Mouse (Mus musculus) liver, embryonic 14.5 days (tissue): ENCODE data around the gene Dock2. TPM values are rescaled to one million over a fixed set of nuclear protein-coding genes. Genes with fewer than 3 reads are reported as not detected.

Source experiments
- ATAC-seq: fragments of 200-750 bp; cut with Nextera tagmentation; 2 replicates; pipeline ENCODE4 v1.8.0; 2017; ENCODE audit warnings: moderate number of reproducible peaks, mild to moderate bottlenecking, moderate library complexity; ENCODE audit not compliant: insufficient read depth
- DNase-seq, 3 experiments: peaks; one replicate each; pipeline ENCODE4 v3.0.0-alpha.2; 2012 to 2013; ENCODE audit warnings: low read depth in 3 of 3, low spot score in 3 of 3
- H3K27ac ChIP-seq: fragments of 300-500 bp; sonication (generic); 2 replicates; pipeline ENCODE4 v1.5.1; 2014; ENCODE audit warnings: moderate library complexity, mild to moderate bottlenecking, control low read depth, inconsistent platforms
- H3K27me3 ChIP-seq: fragments of 300-500 bp; sonication (generic); 2 replicates; pipeline ENCODE4 v1.6.1; 2014; ENCODE audit warnings: mild to moderate bottlenecking, low read length, moderate library complexity; ENCODE audit not compliant: control insufficient read depth, insufficient read depth
- H3K36me3 ChIP-seq: fragments of 300-500 bp; sonication (generic); replicated peaks from 2 replicates; pipeline ENCODE4 v1.6.1; 2014; ENCODE audit warnings: low read depth; ENCODE audit not compliant: control insufficient read depth, insufficient read depth
- H3K4me1 ChIP-seq, 2 experiments: fragments of 200-500 bp in 1 of 2; fragments of 300-500 bp in 1 of 2; sonication (generic) in 1 of 2; replicated peaks; 2 replicates each; pipeline ENCODE4 v1.6.1; 2012 to 2014; ENCODE audit warnings: antibody characterized with exemption in 1 of 2, inconsistent platforms in 1 of 2, low read length in 1 of 2; ENCODE audit not compliant: control insufficient read depth in 2 of 2, insufficient read depth in 2 of 2
- H3K4me2 ChIP-seq: fragments of 300-500 bp; sonication (generic); 2 replicates; pipeline ENCODE4 v1.6.1; 2014; ENCODE audit warnings: low read depth, mild to moderate bottlenecking, control low read depth, moderate library complexity
- H3K4me3 ChIP-seq, 2 experiments: fragments of 200-500 bp in 1 of 2; fragments of 300-500 bp in 1 of 2; sonication (generic) in 1 of 2; 2 replicates each; pipeline ENCODE4 v1.5.1; 2012 to 2014; ENCODE audit warnings: low read depth in 2 of 2, low read length in 2 of 2, mild to moderate bottlenecking in 2 of 2, control low read depth in 1 of 2, inconsistent platforms in 1 of 2, moderate library complexity in 1 of 2; ENCODE audit not compliant: insufficient read depth in 1 of 2
- H3K9ac ChIP-seq: fragments of 300-500 bp; sonication (generic); replicated peaks from 2 replicates; pipeline ENCODE4 v1.6.1; 2014; ENCODE audit warnings: mild to moderate bottlenecking, control low read depth, moderate library complexity
- H3K9me3 ChIP-seq: fragments of 300-500 bp; sonication (generic); 2 replicates; pipeline ENCODE4 v1.6.1; 2016; ENCODE audit warnings: low read length, mixed read lengths; ENCODE audit not compliant: control insufficient read depth
- CTCF ChIP-seq: IDR thresholded peaks from 2 replicates; pipeline ENCODE4 v1.5.1; 2016; ENCODE audit warnings: antibody characterized with exemption, low read depth, control low read depth
- EP300 ChIP-seq: IDR thresholded peaks from 2 replicates; pipeline ENCODE4 v1.6.1; 2016; ENCODE audit warnings: antibody characterized with exemption, low read depth
- WGBS: fragments of 180-500 bp; shearing (Covaris S2); extraction: QIAGEN DNeasy Blood & Tissue Kit; methylation state at CpG from one replicate; pipeline ENCODE4 v1.1.7; 2014; ENCODE audit not compliant: insufficient replicate concordance; 5-methylcytosine and 5-hydroxymethylcytosine counted together
- polyA plus RNA-seq, 2 experiments: library from polyadenylated mRNA; depleted of rRNA in 1 of 2; stranded (reverse) in 1 of 2; unstranded in 1 of 2; fragments of >200 nt; fragmentation: Nextera tagmentation in 1 of 2; extraction: Ambion mirVana in 1 of 2; gene quantifications; 2 replicates each; pipeline versions ENCODE4 v1.2.1 to v1.2.3; 2012 to 2014

The Dock2 gene
- polyA plus RNA-seq, 2 experiments, result 2.1 to 2.6 TPM

DNA sequence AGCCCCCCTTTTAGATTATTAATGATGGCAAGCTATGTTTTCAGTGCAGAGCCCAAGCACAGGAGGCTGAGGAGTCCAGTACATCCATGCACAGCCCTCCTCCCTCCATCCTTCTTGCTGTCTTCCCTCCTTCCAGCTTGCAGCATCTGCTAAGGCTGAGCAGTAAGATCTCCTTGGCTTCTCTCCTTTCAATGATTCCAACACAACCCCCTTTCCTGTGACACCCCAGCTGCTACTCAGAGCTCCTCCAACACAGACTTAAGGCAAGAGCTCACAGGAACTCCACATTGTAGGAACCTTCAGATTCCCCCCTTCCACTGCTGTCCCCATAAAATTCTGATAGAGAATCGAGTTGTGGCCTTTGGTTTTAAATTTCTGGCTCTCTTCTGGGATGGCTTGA is 580.9 kb downstream of the Dock2 start:
- no peak overlapping the region for H3K27ac ChIP-seq
- WGBS, result 23% methylated on average over 1 of the region's 1 CpGs
- no peak overlapping the region for H3K9ac ChIP-seq
- no peaks in the 10 kb centered on the region for H3K9me3 ChIP-seq
- no peak for DNase-seq
- H3K4me1 ChIP-seq, result no peaks in the 10 kb centered on the region
- no peaks in the 10 kb centered on the region for H3K27me3 ChIP-seq
- no peak overlapping the region for H3K4me2 ChIP-seq
- H3K36me3 ChIP-seq, result no peaks in the 10 kb centered on the region
- no peak overlapping the region for H3K4me3 ChIP-seq
- TF ChIP-seq CTCF (no peak), EP300 (no peak)
- ATAC-seq, result no peak

DNA sequence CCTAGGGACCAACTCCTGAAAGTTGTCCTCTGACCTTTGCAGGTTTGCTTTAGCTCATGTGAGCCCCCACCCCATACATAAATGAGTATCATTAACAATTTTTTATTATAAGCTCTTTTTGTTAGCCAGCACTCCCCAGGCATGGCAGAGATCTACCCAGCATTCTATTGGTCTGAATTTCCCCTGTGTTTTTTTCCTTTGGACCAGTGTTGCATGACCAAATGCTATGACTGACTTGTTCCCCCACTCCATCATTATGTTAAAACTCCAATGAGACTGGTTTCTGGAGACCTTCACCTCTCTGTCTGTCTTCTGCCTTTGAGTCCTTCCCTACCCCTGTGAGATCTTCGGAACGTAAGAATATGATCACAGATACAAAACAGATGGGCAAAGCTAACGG is 588.5 kb downstream of the Dock2 start:
- whole genome bisulfite sequencing, result 79% methylated on average over 3 of the region's 3 CpGs
- ATAC-seq (no peak), DNase-seq (no peak)
- Histone ChIP-seq H3K9me3 (no peaks in the 10 kb centered on the region), H3K36me3 (no peaks in the 10 kb centered on the region), H3K9ac (no peak overlapping the region), H3K27ac (no peak overlapping the region), H3K4me2 (no peak overlapping the region), H3K4me3 (no peak overlapping the region), H3K4me1 (no peaks in the 10 kb centered on the region), H3K27me3 (no peaks in the 10 kb centered on the region)
- no peak for TF ChIP-seq CTCF
- no peak for TF ChIP-seq EP300

DNA sequence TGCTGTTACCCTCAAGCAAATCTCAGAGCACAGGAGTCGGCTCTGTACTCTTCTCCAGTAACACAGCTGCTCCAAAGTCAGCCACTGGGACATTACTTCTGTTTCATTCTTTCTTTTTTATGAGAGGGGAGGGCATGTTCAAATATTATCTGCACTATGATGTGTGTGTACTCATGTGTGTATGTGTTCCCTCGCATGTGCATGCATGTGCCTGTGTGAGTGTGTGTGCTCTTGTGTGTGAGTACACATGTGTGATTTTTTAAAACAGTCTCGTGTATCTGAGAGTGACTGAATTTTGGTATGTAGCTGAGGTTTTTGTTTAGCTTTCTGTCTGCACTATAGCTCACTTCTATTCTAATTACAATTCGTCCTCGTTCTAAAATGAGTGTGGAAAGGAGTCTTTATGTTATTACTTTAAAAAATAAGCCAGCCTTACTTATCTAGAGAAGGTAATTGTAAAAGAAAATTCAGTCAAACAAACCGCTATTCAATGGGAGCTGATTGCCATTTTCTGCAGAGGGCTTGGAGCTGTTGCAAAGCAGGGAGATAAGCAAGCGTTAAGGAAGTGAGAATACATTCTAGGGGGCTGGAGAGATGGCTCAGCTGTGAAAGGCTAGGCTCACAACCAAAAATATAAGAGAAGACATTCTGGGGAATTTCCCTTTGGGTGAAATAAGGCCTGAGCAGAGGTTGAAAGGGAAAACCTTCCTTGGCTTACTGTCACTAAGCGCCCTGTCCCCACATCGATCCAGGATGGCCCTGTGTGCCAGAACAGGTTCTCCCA is 589.3 kb downstream of the Dock2 start:
- Histone ChIP-seq H3K36me3 (no peaks in the 10 kb centered on the region), H3K9ac (no peak overlapping the region), H3K4me1 (no peaks in the 10 kb centered on the region), H3K4me3 (no peak overlapping the region), H3K27ac (no peak overlapping the region), H3K9me3 (no peaks in the 10 kb centered on the region), H3K27me3 (no peaks in the 10 kb centered on the region), H3K4me2 (no peak overlapping the region)
- TF ChIP-seq EP300, result no peak
- TF ChIP-seq CTCF, result no peak
- DNase-seq (no peak), ATAC-seq (no peak)
- WGBS, result 45% methylated on average over 9 of the region's 9 CpGs

DNA sequence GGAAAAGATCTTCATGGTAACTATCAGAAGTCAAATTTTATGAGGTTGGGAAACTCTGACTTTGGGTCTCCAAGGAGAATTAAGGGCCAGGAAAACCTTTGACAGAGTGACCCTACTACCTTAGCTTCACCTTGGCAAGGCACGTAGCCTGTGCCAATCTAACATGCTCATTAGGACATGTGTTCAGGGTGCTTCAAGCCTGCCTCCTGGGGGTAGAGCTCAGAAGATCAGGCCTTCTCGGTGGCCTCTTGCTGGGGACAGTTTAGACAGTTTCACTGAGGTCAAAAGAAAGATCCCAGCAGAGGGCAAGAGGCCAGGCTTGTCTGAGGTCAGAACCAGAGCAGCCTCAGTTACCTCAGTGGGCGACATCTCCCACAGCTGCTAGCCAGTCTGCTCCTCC is 590.0 kb downstream of the Dock2 start:
- Histone ChIP-seq H3K9ac (no peak overlapping the region), H3K4me1 (no peaks in the 10 kb centered on the region), H3K36me3 (no peaks in the 10 kb centered on the region), H3K4me2 (no peak overlapping the region), H3K4me3 (no peak overlapping the region), H3K27ac (no peak overlapping the region), H3K9me3 (no peaks in the 10 kb centered on the region), H3K27me3 (no peaks in the 10 kb centered on the region)
- DNase-seq (no peak), ATAC-seq (no peak)
- TF ChIP-seq EP300 (no peak), CTCF (no peak)
- 48% methylated on average over 3 of the region's 3 CpGs for WGBS

DNA sequence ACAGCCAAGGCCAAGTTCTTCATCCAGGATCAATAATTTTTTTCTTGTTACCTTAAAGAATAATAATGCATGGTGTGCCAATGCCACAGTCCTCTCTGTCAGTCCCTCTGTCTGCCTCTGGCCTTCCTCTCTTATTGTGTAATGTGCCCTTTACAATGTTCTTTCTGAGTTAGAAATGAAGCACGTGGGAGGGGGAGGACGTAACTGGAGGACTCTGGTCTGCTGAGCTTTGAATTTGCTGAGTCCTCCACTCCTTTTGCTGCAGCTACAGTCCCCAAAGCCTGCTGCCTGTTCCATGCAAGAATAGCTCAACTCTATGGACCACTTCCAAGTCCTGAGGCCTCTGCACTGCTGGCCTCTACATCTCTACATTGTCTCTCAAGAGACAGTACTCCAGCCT is 599.4 kb downstream of the Dock2 start:
- 63% methylated on average over 2 of the region's 2 CpGs for WGBS
- DNase-seq (no peak), ATAC-seq (no peak)

More for the DNA sequence above, 599.4 kb downstream of the Dock2 start:
- Histone ChIP-seq H3K4me3 (no peak overlapping the region), H3K9me3 (no peaks in the 10 kb centered on the region), H3K4me2 (no peak overlapping the region), H3K9ac (no peak overlapping the region), H3K27ac (no peak overlapping the region), H3K4me1 (no peaks in the 10 kb centered on the region), H3K36me3 (no peaks in the 10 kb centered on the region), H3K27me3 (no peaks in the 10 kb centered on the region)
- TF ChIP-seq EP300, result no peak
- no peak for TF ChIP-seq CTCF
